Mouse (Mus musculus): ENCODE results near the gene Ccdc63. TPM values are rescaled to one million over a fixed set of nuclear protein-coding genes. Genes with fewer than 3 reads are reported as not detected.

Gene Ccdc63
- total RNA-seq, 2 experiments from 2014 or later = 0.44 to 0.80 TPM

Other genes with a start within 250 kb of the Ccdc63 start
- gene Cux2, start 90.7 kb downstream of the Ccdc63 start, total RNA-seq (2021) = 1 to 10 TPM; 1.3 to 2.1 TPM
- gene Myl2, start 39.9 kb downstream of the Ccdc63 start, total RNA-seq (2021) = 100 to 1,000 TPM; 652 to 792 TPM
- gene Ppp1cc, start 17.5 kb upstream of the Ccdc63 start, total RNA-seq (2021) = 100 to 1,000 TPM; 134 to 152 TPM
- 1 to 10 TPM; 7.9 to 9.5 TPM for gene Hvcn1, start 66.0 kb upstream of the Ccdc63 start, total RNA-seq (2021)
- 1 to 10 TPM; 7.6 to 10.0 TPM for gene Tctn1, start 123.6 kb upstream of the Ccdc63 start, total RNA-seq (2021)
- 10 to 100 TPM; 16.6 to 17.0 TPM for gene Pptc7, start 143.5 kb upstream of the Ccdc63 start, total RNA-seq (2021)
- gene Rad9b, start 213.4 kb upstream of the Ccdc63 start, total RNA-seq (2021) = 1 to 10 TPM; 3.6 to 3.8 TPM
- gene Vps29, start 213.5 kb upstream of the Ccdc63 start, total RNA-seq (2021) = 10 to 100 TPM; 74.3 to 85.5 TPM
- 10 to 100 TPM; 22.2 to 22.8 TPM for gene Gpn3, start 231.1 kb upstream of the Ccdc63 start, total RNA-seq (2021)
- gene Fam216a, start 231.5 kb upstream of the Ccdc63 start, total RNA-seq (2021) = 10 to 100 TPM; 16.9 to 18.3 TPM